ENCODE assay signal across 8 mouse cellular contexts in genomic region chr2:29889991-29890833, GRCm38 (mm10). TPM values are rescaled to one million over a fixed set of nuclear protein-coding genes. Genes with fewer than 3 reads are reported as not detected.
DNase-seq lines count a peak whose midpoint lies in the region; ATAC-seq and TF ChIP-seq lines count a peak whose summit lies in the region.

No protein-coding gene starts in this region.

- peak overlapping the region; percentile 59 for H3K4me3 ChIP-seq in cortical plate, adult 2 months (ENCODE audit: insufficient read depth, low read length)

- peak; percentile 77 for DNase-seq in adipocyte (ENCODE audit: low spot score)
- DNase-seq in gastrocnemius, adult 8-10 months (ENCODE audit: low spot score in 2 of 2) = peak; percentile 73 to 76
- peak; percentile 84 for DNase-seq in induced T-regulatory cell, adult 2 months (ENCODE audit: low read depth)
- DNase-seq in left cerebral cortex, adult 8-10 months (ENCODE audit: low spot score in 2 of 2) = peak; percentile 61 to 79
- DNase-seq in right cerebral cortex, adult 2 months (ENCODE audit: low spot score in 2 of 2) = peak; percentile 83
- DNase-seq in urinary bladder, postnatal 10 days (ENCODE audit: low spot score) = peak; percentile 61

- TF ChIP-seq POLR2A in cortical plate, adult 2 months (IDR thresholded peaks at IDR 0.05; ENCODE audit: extremely low read depth, insufficient read depth, low read length) = peak; percentile 9; the same call in 1 of the 2 replicates

- H3K27ac ChIP-seq in cortical plate, adult 2 months (ENCODE audit: insufficient read depth, low read length) = peak overlapping the region; percentile 22; the same call in 1 of the 2 replicates

- no peak for TF ChIP-seq CTCF in cortical plate, adult 2 months (IDR thresholded peaks at IDR 0.05; ENCODE audit: extremely low read depth, insufficient read depth, low read length)

- peak; percentile 63 for ATAC-seq in megakaryocyte, adult 5-6 weeks (ENCODE audit: poor library complexity, severe bottlenecking)

- H3K4me1 ChIP-seq in cortical plate, adult 2 months (ENCODE audit: control insufficient read depth, insufficient read depth, low read length) = peaks cover 4% of the 10 kb centered on the region; the same call in 1 of the 2 replicates

RNA-seq across cellular contexts. Expression of gene Odf2, which starts 1.2 kb away (rescaled TPM):
- polyA plus RNA-seq in cortical plate, adult 2 months (2012; rRNA removed) = 172 and 188 TPM in 2 replicates
- 10 to 100 TPM in 3 of 4 experiments, 1 to 10 TPM in 1; 9.9 to 12.1 (median 11.1) TPM for total RNA-seq in gastrocnemius, adult 8-10 months (2022)
- total RNA-seq in left cerebral cortex, adult 8-10 months (2022) = 100 to 1,000 TPM in 1 of 4 experiments, 10 to 100 TPM in 3; 85.4 to 106 (median 97.1) TPM
- total RNA-seq in megakaryocyte, adult 5-6 weeks (2015) = 28.2 and 29.9 TPM in 2 replicates
- 85.0 and 88.4 TPM in 2 replicates for total RNA-seq in megakaryocyte, adult 5-6 weeks (2017)

RNA-seq across cellular contexts. Expression of gene Cercam, which starts 21.2 kb away (rescaled TPM):
- 18.4 and 21.0 TPM in 2 replicates for polyA plus RNA-seq in cortical plate, adult 2 months (2012; rRNA removed)
- 1 to 10 TPM; 1.4 to 3.6 (median 1.7) TPM for total RNA-seq in gastrocnemius, adult 8-10 months (2022)
- total RNA-seq in left cerebral cortex, adult 8-10 months (2022) = 10 to 100 TPM in 3 of 4 experiments, 1 to 10 TPM in 1; 7.7 to 11.6 (median 11.0) TPM
- total RNA-seq in megakaryocyte, adult 5-6 weeks (2015) = 5.3 and 9.6 TPM in 2 replicates
- 4.3 and 6.7 TPM in 2 replicates for total RNA-seq in megakaryocyte, adult 5-6 weeks (2017)

RNA-seq across cellular contexts. Expression of gene Gle1, which starts 45.0 kb away (rescaled TPM):
- 49.4 and 53.1 TPM in 2 replicates for polyA plus RNA-seq in cortical plate, adult 2 months (2012; rRNA removed)
- 10 to 100 TPM; 20.1 to 27.0 (median 22.9) TPM for total RNA-seq in gastrocnemius, adult 8-10 months (2022)
- 10 to 100 TPM; 45.2 to 52.4 (median 48.4) TPM for total RNA-seq in left cerebral cortex, adult 8-10 months (2022)
- total RNA-seq in megakaryocyte, adult 5-6 weeks (2015) = 17.5 and 18.4 TPM in 2 replicates
- 44.2 and 54.7 TPM in 2 replicates for total RNA-seq in megakaryocyte, adult 5-6 weeks (2017)

Comparison
In these comparisons a context has a peak if more than half of its experiments do, and no peak if none do; other contexts are left out.
1. Peak in every context shown above with its lines: DNase-seq, ATAC-seq, H3K4me3 ChIP-seq and H3K27ac ChIP-seq.